Mouse (Mus musculus) liver, adult 2 months (tissue): ENCODE measurements at regions not wholly inside any gene's neighbourhood (a gene's known extent, or its start where the extent isn't known, plus 50 kb on each side); places are given as distances from the start of the nearest gene placed in this dataset.

Source experiments
- CTCF ChIP-seq: fragments of 200-500 bp; IDR thresholded peaks from 2 replicates; pipeline ENCODE4 v1.5.1; 2011; ENCODE audit warnings: low read depth, low read length, control low read depth
- POLR2A ChIP-seq: fragments of 200-500 bp; IDR thresholded peaks from 2 replicates; pipeline ENCODE4 v1.6.1; 2011; ENCODE audit warnings: low read length, control low read depth; ENCODE audit not compliant: insufficient read depth; ENCODE audit errors: extremely low read depth

GRCm38 (mm10) chr3:33902431-33902830 lies 58.3 kb upstream of the Ccdc39 start:
- TF ChIP-seq CTCF (no peak), POLR2A (no peak)
